Mouse (Mus musculus) neural tube, embryonic 14.5 days (tissue): ENCODE results near the gene Ptbp1. TPM values are rescaled to one million over a fixed set of nuclear protein-coding genes. Genes with fewer than 3 reads are reported as not detected.
A peak's percentile ranks its signal among the peaks of the same experiment; 100 is the strongest.

Experiments used
- ATAC-seq: fragments of 200-750 bp; cut with Nextera tagmentation; 2 replicates; pipeline ENCODE4 v1.8.0; 2017; ENCODE audit warnings: low read depth, mild to moderate bottlenecking, moderate TSS enrichment, moderate library complexity
- H3K27ac ChIP-seq: fragments of 300-500 bp; sonication (generic); 2 replicates; pipeline ENCODE4 v1.5.1; 2014; ENCODE audit warnings: low read depth, mild to moderate bottlenecking, control low read depth, low read length, moderate library complexity, mixed read lengths
- H3K27me3 ChIP-seq: fragments of 300-500 bp; sonication (generic); 2 replicates; pipeline ENCODE4 v1.6.1; 2014; ENCODE audit warnings: low read length; ENCODE audit not compliant: control insufficient read depth, insufficient read depth
- H3K36me3 ChIP-seq: fragments of 300-500 bp; sonication (generic); 2 replicates; pipeline ENCODE4 v1.6.1; 2014; ENCODE audit warnings: low read length, mixed read lengths; ENCODE audit not compliant: control insufficient read depth, insufficient read depth
- H3K4me1 ChIP-seq: fragments of 300-500 bp; sonication (generic); 2 replicates; pipeline ENCODE4 v1.6.1; 2014; ENCODE audit warnings: low read length; ENCODE audit not compliant: control insufficient read depth, insufficient read depth
- H3K4me2 ChIP-seq: fragments of 300-500 bp; sonication (generic); 2 replicates; pipeline ENCODE4 v1.6.1; 2014; ENCODE audit warnings: mild to moderate bottlenecking, low read depth, low read length, control low read depth
- H3K4me3 ChIP-seq: fragments of 300-500 bp; sonication (generic); 2 replicates; pipeline ENCODE4 v1.5.1; 2014; ENCODE audit warnings: low read depth, low read length, control low read depth, mixed read lengths
- H3K9ac ChIP-seq: fragments of 300-500 bp; sonication (generic); replicated peaks from 2 replicates; pipeline ENCODE4 v1.6.1; 2014; ENCODE audit warnings: low read depth, mild to moderate bottlenecking, control low read depth, low read length, mixed read lengths
- H3K9me3 ChIP-seq: fragments of 300-500 bp; sonication (generic); 2 replicates; pipeline ENCODE4 v1.6.1; 2016; ENCODE audit warnings: low read length; ENCODE audit not compliant: control insufficient read depth
- WGBS: fragments of 180-500 bp; shearing (Covaris S2); extraction: QIAGEN DNeasy Blood & Tissue Kit; methylation state at CpG from one replicate; pipeline ENCODE4 v1.1.7; 2014; 5-methylcytosine and 5-hydroxymethylcytosine counted together
- polyA plus RNA-seq: library from polyadenylated mRNA; unstranded; fragments of >200 nt; fragmentation: Nextera tagmentation; extraction: Ambion mirVana; gene quantifications from 2 replicates; pipeline ENCODE4 v1.2.1, GENCODE M21; 2014

Gene Ptbp1
- polyA plus RNA-seq, 1 experiment from 2014 or later: 36.9 TPM

- Histone ChIP-seq H3K9me3 (no peaks in the 10 kb centered on the region), H3K9ac (peak overlapping the region; percentile 46), H3K27ac (peak overlapping the region; percentile 70), H3K27me3 (no peaks in the 10 kb centered on the region), H3K4me1 (peaks cover 15% of the 10 kb centered on the region), H3K36me3 (no peaks in the 10 kb centered on the region), H3K4me3 (peak overlapping the region; percentile 28), H3K4me2 (peak overlapping the region; percentile 61)
- WGBS: under 1% methylated on average over 24 of the region's 24 CpGs
- ATAC-seq: peak; percentile 83
Measured at GRCm38 (mm10) chr10:79840644-79841551, 13.3 kb upstream of the Ptbp1 start.

- H3K9ac ChIP-seq: 0 out of 2 replicates have a peak overlapping the region, but pooled peaks have one; percentile 4
- 67% methylated on average over 3 of the region's 3 CpGs for WGBS
- no peak for ATAC-seq
Measured at GRCm38 (mm10) chr10:79842322-79842721, 11.9 kb upstream of the Ptbp1 start.

GRCm38 (mm10) chr10:79843476-79843875, 10.8 kb upstream of the Ptbp1 start:
- no peak overlapping the region for H3K4me3 ChIP-seq
- WGBS: 57% methylated on average over 6 of the region's 6 CpGs
- H3K36me3 ChIP-seq: no peaks in the 10 kb centered on the region
- ATAC-seq: no peak
- H3K9me3 ChIP-seq: no peaks in the 10 kb centered on the region
- peaks cover 15% of the 10 kb centered on the region for H3K4me1 ChIP-seq
- no peak overlapping the region for H3K27ac ChIP-seq
- no peaks in the 10 kb centered on the region for H3K27me3 ChIP-seq
- H3K9ac ChIP-seq: no peak overlapping the region
- no peak overlapping the region for H3K4me2 ChIP-seq

More at GRCm38 (mm10) chr10:79842322-79842721, 11.9 kb upstream of the Ptbp1 start:
- Histone ChIP-seq H3K4me2 (no peak overlapping the region), H3K27me3 (no peaks in the 10 kb centered on the region), H3K9me3 (no peaks in the 10 kb centered on the region), H3K4me1 (peaks cover 15% of the 10 kb centered on the region), H3K36me3 (no peaks in the 10 kb centered on the region), H3K4me3 (no peak overlapping the region), H3K27ac (no peak overlapping the region)

GRCm38 (mm10) chr10:79846553-79846952, 7.7 kb upstream of the Ptbp1 start:
- WGBS: 51% methylated on average over 5 of the region's 5 CpGs
- H3K9me3 ChIP-seq: no peaks in the 10 kb centered on the region
- no peaks in the 10 kb centered on the region for H3K27me3 ChIP-seq
- H3K4me3 ChIP-seq: no peak overlapping the region
- no peak for ATAC-seq
- no peak overlapping the region for H3K9ac ChIP-seq
- H3K4me1 ChIP-seq: peaks cover 10% of the 10 kb centered on the region
- no peak overlapping the region for H3K27ac ChIP-seq
- H3K4me2 ChIP-seq: no peak overlapping the region
- H3K36me3 ChIP-seq: no peaks in the 10 kb centered on the region

GRCm38 (mm10) chr10:79849941-79850628, 4.1 kb upstream of the Ptbp1 start:
- peaks cover 21% of the 10 kb centered on the region for H3K4me1 ChIP-seq
- no peaks in the 10 kb centered on the region for H3K9me3 ChIP-seq
- no peaks in the 10 kb centered on the region for H3K36me3 ChIP-seq
- no peak overlapping the region for H3K9ac ChIP-seq
- H3K27me3 ChIP-seq: no peaks in the 10 kb centered on the region
- 87% methylated on average over 8 of the region's 8 CpGs for WGBS
- H3K4me3 ChIP-seq: no peak overlapping the region
- no peak overlapping the region for H3K27ac ChIP-seq
- H3K4me2 ChIP-seq: no peak overlapping the region
- ATAC-seq: no peak

- Histone ChIP-seq H3K4me2 (peak overlapping the region; percentile 95; the same call in 1 of the 2 replicates), H3K9ac (no peak overlapping the region), H3K4me3 (no peak overlapping the region), H3K9me3 (no peaks in the 10 kb centered on the region), H3K27me3 (no peaks in the 10 kb centered on the region), H3K36me3 (peaks cover 1% of the 10 kb centered on the region; the same call in 1 of the 2 replicates), H3K27ac (peak overlapping the region; percentile 99), H3K4me1 (peaks cover 33% of the 10 kb centered on the region)
- 68% methylated on average over 3 of the region's 3 CpGs for WGBS
- no peak for ATAC-seq
Measured at GRCm38 (mm10) chr10:79851653-79852052, 2.6 kb upstream of the Ptbp1 start.

GRCm38 (mm10) chr10:79852107-79852789, 2.0 kb upstream of the Ptbp1 start:
- Histone ChIP-seq H3K36me3 (peaks cover 3% of the 10 kb centered on the region; the same call in 1 of the 2 replicates), H3K27me3 (no peaks in the 10 kb centered on the region), H3K9ac (peak overlapping the region; percentile 64), H3K4me1 (peaks cover 39% of the 10 kb centered on the region), H3K27ac (peak overlapping the region; percentile 99), H3K4me3 (no peak overlapping the region), H3K9me3 (no peaks in the 10 kb centered on the region), H3K4me2 (peak overlapping the region; percentile 95)
- ATAC-seq: no peak
- WGBS: 54% methylated on average over 9 of the region's 9 CpGs

- Histone ChIP-seq H3K36me3 (peaks cover 4% of the 10 kb centered on the region; the same call in 1 of the 2 replicates), H3K4me1 (peaks cover 45% of the 10 kb centered on the region), H3K9me3 (no peaks in the 10 kb centered on the region), H3K9ac (peak overlapping the region; percentile 64), H3K4me3 (peak overlapping the region; percentile 97), H3K27me3 (no peaks in the 10 kb centered on the region), H3K27ac (peak overlapping the region; percentile 99), H3K4me2 (peak overlapping the region; percentile 95)
- WGBS: 22% methylated on average over 8 of the region's 8 CpGs
- no peak for ATAC-seq
Measured at GRCm38 (mm10) chr10:79852827-79853226, 1.4 kb upstream of the Ptbp1 start.
